Mouse (Mus musculus): Measurements from ENCODE around the gene Ttc28. TPM values are rescaled to one million over a fixed set of nuclear protein-coding genes. Genes with fewer than 3 reads are reported as not detected.

Gene Ttc28
- polyA plus RNA-seq, 1 experiment from 2014 or later = 5.4 TPM

DNA sequence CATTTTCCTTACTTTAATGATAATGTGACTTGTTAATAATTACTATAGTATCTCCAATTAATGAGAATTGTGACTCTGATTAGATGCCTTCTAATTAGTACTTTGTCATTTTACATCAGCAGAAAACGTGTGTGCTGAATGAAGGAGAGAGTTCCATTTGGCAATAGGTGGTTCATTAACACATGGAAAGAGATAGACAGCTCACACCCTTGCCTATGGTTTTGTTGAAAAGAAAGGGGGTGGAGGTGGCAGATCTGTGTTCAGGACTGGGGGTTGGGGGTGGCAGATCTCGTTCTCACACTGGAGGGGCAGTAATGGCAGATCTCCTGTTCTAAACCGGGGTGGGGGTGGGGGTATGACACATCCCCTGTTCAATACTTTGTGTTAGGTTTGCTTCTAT is 184.4 kb downstream of the Ttc28 start:
- TF ChIP-seq CTCF (IDR thresholded peaks at IDR 0.05) (no peak), EP300 (IDR thresholded peaks at IDR 0.05) (no peak)
- Histone ChIP-seq H3K36me3 (ENCODE audit: insufficient read depth, low read length) (no peaks in the 10 kb centered on the region), H3K27me3 (replicated peaks; ENCODE audit: insufficient read depth, low read length) (no peaks in the 10 kb centered on the region), H3K4me3 (ENCODE audit: low read depth, low read length) (no peak overlapping the region), H3K9me3 (ENCODE audit: low read length) (no peaks in the 10 kb centered on the region), H3K4me1 (ENCODE audit: insufficient read depth, low read depth, low read length) (no peaks in the 10 kb centered on the region), H3K27ac (ENCODE audit: low read length) (no peak overlapping the region), H3K4me2 (replicated peaks; ENCODE audit: low read depth, low read length) (no peak overlapping the region), H3K9ac (replicated peaks; ENCODE audit: low read depth) (no peak overlapping the region)
- 77% methylated on average over 3 of the region's 3 CpGs for WGBS
- ATAC-seq = no peak
- no peak for DNase-seq (ENCODE audit: low spot score)

GRCm38 (mm10) chr5:111065770-111066169 is 186.2 kb downstream of the Ttc28 start:
- Histone ChIP-seq H3K4me3 (ENCODE audit: low read depth, low read length) (no peak overlapping the region), H3K9ac (replicated peaks; ENCODE audit: low read depth) (no peak overlapping the region), H3K4me2 (replicated peaks; ENCODE audit: low read depth, low read length) (no peak overlapping the region), H3K27me3 (replicated peaks; ENCODE audit: insufficient read depth, low read length) (no peaks in the 10 kb centered on the region), H3K4me1 (ENCODE audit: insufficient read depth, low read depth, low read length) (no peaks in the 10 kb centered on the region), H3K9me3 (ENCODE audit: low read length) (no peaks in the 10 kb centered on the region), H3K36me3 (ENCODE audit: insufficient read depth, low read length) (no peaks in the 10 kb centered on the region), H3K27ac (ENCODE audit: low read length) (no peak overlapping the region)
- ATAC-seq = no peak
- TF ChIP-seq EP300 (IDR thresholded peaks at IDR 0.05) = no peak
- TF ChIP-seq CTCF (IDR thresholded peaks at IDR 0.05) = no peak
- WGBS = 81% methylated on average over 4 of the region's 4 CpGs
- DNase-seq (ENCODE audit: low spot score) = no peak

DNA sequence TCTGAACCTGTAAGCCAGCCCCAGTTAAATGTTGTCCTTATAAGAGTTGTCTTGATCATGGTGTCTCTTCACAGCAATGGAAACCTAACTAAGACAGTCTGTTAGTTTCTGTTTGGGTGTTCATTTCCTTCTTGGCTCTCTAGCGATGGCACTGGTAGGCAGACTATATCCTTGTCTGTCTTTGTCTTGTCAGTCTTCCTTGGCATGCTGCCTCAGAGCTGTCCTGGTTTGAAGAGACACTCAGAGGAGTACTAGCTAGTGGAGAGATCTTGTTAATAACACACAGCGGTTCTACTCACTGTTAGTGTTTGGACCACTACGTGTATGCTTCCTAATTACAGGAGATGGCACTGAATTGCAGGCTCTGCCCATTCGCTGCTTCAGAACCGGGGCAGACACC is 189.9 kb downstream of the Ttc28 start:
- 75% methylated on average over 5 of the region's 5 CpGs for WGBS
- ATAC-seq = peak; percentile 26; the same call in 1 of the 2 replicates
- H3K9me3 ChIP-seq (ENCODE audit: low read length) = no peaks in the 10 kb centered on the region
- H3K36me3 ChIP-seq (ENCODE audit: insufficient read depth, low read length) = no peaks in the 10 kb centered on the region
- peaks cover 4% of the 10 kb centered on the region; the same call in 1 of the 2 replicates for H3K4me1 ChIP-seq (ENCODE audit: insufficient read depth, low read depth, low read length)
- H3K27me3 ChIP-seq (replicated peaks; ENCODE audit: insufficient read depth, low read length) = no peaks in the 10 kb centered on the region
- no peak overlapping the region for H3K27ac ChIP-seq (ENCODE audit: low read length)
- no peak overlapping the region for H3K4me3 ChIP-seq (ENCODE audit: low read depth, low read length)
- H3K4me2 ChIP-seq (replicated peaks; ENCODE audit: low read depth, low read length) = no peak overlapping the region
- TF ChIP-seq EP300 (IDR thresholded peaks at IDR 0.05) (no peak), CTCF (IDR thresholded peaks at IDR 0.05) (no peak)
- no peak overlapping the region for H3K9ac ChIP-seq (replicated peaks; ENCODE audit: low read depth)
- no peak for DNase-seq (ENCODE audit: low spot score)

DNA sequence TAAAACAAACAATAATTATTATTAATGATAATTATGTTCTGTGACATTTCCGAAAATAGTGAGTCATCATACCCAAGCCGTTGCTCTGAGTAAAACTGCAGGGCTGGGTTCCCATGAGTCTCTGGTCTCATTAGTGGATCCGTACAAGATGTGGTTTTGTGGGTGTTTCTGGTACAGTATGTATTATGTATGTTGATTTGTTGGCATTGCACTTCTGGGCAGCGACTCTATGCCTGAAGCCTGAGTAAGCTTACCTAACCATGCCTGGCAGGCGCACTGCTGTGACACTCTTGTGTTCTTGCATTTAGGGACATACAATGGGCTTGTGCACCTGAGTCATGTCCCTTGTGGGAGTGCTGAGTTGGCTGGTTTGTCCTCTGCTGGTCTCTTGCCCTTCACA is 190.3 kb downstream of the Ttc28 start:
- TF ChIP-seq EP300 (IDR thresholded peaks at IDR 0.05) = no peak
- TF ChIP-seq CTCF (IDR thresholded peaks at IDR 0.05) = no peak
- Histone ChIP-seq H3K27ac (ENCODE audit: low read length) (no peak overlapping the region), H3K4me2 (replicated peaks; ENCODE audit: low read depth, low read length) (no peak overlapping the region), H3K4me3 (ENCODE audit: low read depth, low read length) (no peak overlapping the region), H3K36me3 (ENCODE audit: insufficient read depth, low read length) (no peaks in the 10 kb centered on the region), H3K4me1 (ENCODE audit: insufficient read depth, low read depth, low read length) (peaks cover 4% of the 10 kb centered on the region; the same call in 1 of the 2 replicates), H3K9me3 (ENCODE audit: low read length) (no peaks in the 10 kb centered on the region), H3K27me3 (replicated peaks; ENCODE audit: insufficient read depth, low read length) (no peaks in the 10 kb centered on the region), H3K9ac (replicated peaks; ENCODE audit: low read depth) (no peak overlapping the region)
- ATAC-seq (peak; percentile 21; the same call in 1 of the 2 replicates), DNase-seq (ENCODE audit: low spot score) (no peak)
- WGBS = 74% methylated on average over 5 of the region's 5 CpGs

DNA sequence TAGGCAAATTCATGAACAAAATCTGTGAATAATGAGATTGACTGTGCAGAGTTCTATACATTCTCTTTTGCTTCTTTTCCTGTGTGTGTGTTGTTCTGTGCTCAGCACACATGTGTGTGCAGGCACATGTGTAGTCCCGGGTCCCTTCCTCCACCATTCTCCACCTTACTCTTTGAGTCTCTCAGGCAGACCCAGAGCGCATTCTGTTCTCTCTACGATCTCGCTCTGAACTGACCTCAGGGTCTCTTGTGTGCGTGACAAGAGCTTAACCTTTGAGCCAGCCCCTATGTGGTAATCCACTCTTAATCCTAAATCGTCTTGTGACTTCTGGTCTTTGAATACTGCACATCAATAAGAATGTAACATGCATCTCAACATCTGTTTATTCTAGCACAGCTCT is 190.8 kb downstream of the Ttc28 start:
- Histone ChIP-seq H3K36me3 (ENCODE audit: insufficient read depth, low read length) (no peaks in the 10 kb centered on the region), H3K27ac (ENCODE audit: low read length) (no peak overlapping the region), H3K9ac (replicated peaks; ENCODE audit: low read depth) (no peak overlapping the region), H3K4me2 (replicated peaks; ENCODE audit: low read depth, low read length) (no peak overlapping the region), H3K4me1 (ENCODE audit: insufficient read depth, low read depth, low read length) (peaks cover 4% of the 10 kb centered on the region; the same call in 1 of the 2 replicates), H3K4me3 (ENCODE audit: low read depth, low read length) (no peak overlapping the region), H3K9me3 (ENCODE audit: low read length) (no peaks in the 10 kb centered on the region), H3K27me3 (replicated peaks; ENCODE audit: insufficient read depth, low read length) (no peaks in the 10 kb centered on the region)
- no peak for TF ChIP-seq CTCF (IDR thresholded peaks at IDR 0.05)
- no peak for TF ChIP-seq EP300 (IDR thresholded peaks at IDR 0.05)
- DNase-seq (ENCODE audit: low spot score) (no peak), ATAC-seq (no peak)
- WGBS = 80% methylated on average over 6 of the region's 6 CpGs

GRCm38 (mm10) chr5:111073316-111073736 is 193.7 kb downstream of the Ttc28 start:
- WGBS = 52% methylated on average over 6 of the region's 6 CpGs
- no peak for TF ChIP-seq EP300 (IDR thresholded peaks at IDR 0.05)
- no peak for TF ChIP-seq CTCF (IDR thresholded peaks at IDR 0.05)
- ATAC-seq (peak; percentile 28; the same call in 1 of the 2 replicates), DNase-seq (ENCODE audit: low spot score) (peak; percentile 46)
- Histone ChIP-seq H3K9ac (replicated peaks; ENCODE audit: low read depth) (no peak overlapping the region), H3K4me3 (ENCODE audit: low read depth, low read length) (no peak overlapping the region), H3K4me1 (ENCODE audit: insufficient read depth, low read depth, low read length) (peaks cover 4% of the 10 kb centered on the region; the same call in 1 of the 2 replicates), H3K27me3 (replicated peaks; ENCODE audit: insufficient read depth, low read length) (no peaks in the 10 kb centered on the region), H3K27ac (ENCODE audit: low read length) (no peak overlapping the region), H3K36me3 (ENCODE audit: insufficient read depth, low read length) (no peaks in the 10 kb centered on the region), H3K4me2 (replicated peaks; ENCODE audit: low read depth, low read length) (no peak overlapping the region), H3K9me3 (ENCODE audit: low read length) (no peaks in the 10 kb centered on the region)

DNA sequence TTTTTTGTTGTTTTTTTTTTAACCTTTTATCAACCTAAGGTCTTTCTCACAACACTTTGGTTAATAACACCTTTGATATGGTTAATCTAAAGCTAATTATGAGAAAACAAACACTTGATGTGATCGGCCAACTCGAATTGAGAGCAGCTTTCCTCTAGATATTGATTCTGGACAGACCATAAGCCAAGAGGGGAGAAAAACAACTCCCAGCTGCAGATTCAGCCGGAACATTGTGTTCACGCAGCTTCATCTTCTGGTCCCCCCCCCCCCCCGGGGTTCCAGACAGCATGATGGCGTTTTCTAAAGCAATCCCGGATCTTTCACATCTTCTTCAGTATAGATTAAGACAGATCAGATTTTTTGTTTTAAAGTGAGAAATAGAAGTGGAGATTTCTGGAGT is 194.4 kb downstream of the Ttc28 start:
- Histone ChIP-seq H3K9me3 (ENCODE audit: low read length) (no peaks in the 10 kb centered on the region), H3K36me3 (ENCODE audit: insufficient read depth, low read length) (no peaks in the 10 kb centered on the region), H3K4me3 (ENCODE audit: low read depth, low read length) (no peak overlapping the region), H3K4me1 (ENCODE audit: insufficient read depth, low read depth, low read length) (peaks cover 4% of the 10 kb centered on the region; the same call in 1 of the 2 replicates), H3K27me3 (replicated peaks; ENCODE audit: insufficient read depth, low read length) (no peaks in the 10 kb centered on the region), H3K9ac (replicated peaks; ENCODE audit: low read depth) (no peak overlapping the region), H3K27ac (ENCODE audit: low read length) (no peak overlapping the region), H3K4me2 (replicated peaks; ENCODE audit: low read depth, low read length) (no peak overlapping the region)
- WGBS = 42% methylated on average over 7 of the region's 7 CpGs
- TF ChIP-seq CTCF (IDR thresholded peaks at IDR 0.05) (no peak), EP300 (IDR thresholded peaks at IDR 0.05) (no peak)
- DNase-seq (ENCODE audit: low spot score) = no peak
- no peak for ATAC-seq

Data from lung, postnatal 0 days (tissue).